Mouse (Mus musculus): ENCODE data around the gene Clec2d. TPM values are rescaled to one million over a fixed set of nuclear protein-coding genes. Genes with fewer than 3 reads are reported as not detected.

The Clec2d gene
- polyA plus RNA-seq, 1 experiment from 2014 or later: not detected

GRCm38 (mm10) chr6:129204342-129204741 lies 23.9 kb downstream of the Clec2d start:
- 93% methylated on average over 1 of the region's 1 CpGs for WGBS
- no peak overlapping the region for H3K4me3 ChIP-seq
- H3K27ac ChIP-seq: no peak overlapping the region
- H3K4me1 ChIP-seq: no peaks in the 10 kb centered on the region
- no peak for DNase-seq (ENCODE audit: low spot score)
- no peaks in the 10 kb centered on the region for H3K9me3 ChIP-seq (replicated peaks)
- H3K27me3 ChIP-seq (ENCODE audit: low read depth, poor library complexity, severe bottlenecking): no peaks in the 10 kb centered on the region
- no peaks in the 10 kb centered on the region for H3K36me3 ChIP-seq

DNA sequence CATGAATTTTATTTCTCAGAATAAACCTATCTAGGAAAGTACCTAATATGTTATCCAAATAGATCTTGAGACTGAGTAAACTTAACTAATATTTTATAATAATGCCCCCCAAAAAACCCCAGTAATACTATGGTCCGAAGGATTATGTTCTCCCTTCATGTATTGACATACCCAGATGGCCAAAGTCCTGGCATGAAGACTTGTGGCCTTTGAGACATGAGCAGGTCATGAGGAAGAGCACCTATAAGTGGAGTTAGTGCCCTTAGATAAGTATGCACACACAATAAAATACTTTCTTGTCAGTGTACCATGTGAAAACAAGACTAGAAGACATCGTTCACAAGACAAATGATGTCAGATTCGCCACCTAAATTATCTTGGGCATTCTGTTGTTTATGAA lies 24.4 kb downstream of the Clec2d start:
- H3K36me3 ChIP-seq: no peaks in the 10 kb centered on the region
- H3K9me3 ChIP-seq (replicated peaks): no peaks in the 10 kb centered on the region
- 88% methylated on average over 3 of the region's 3 CpGs for WGBS
- H3K27me3 ChIP-seq (ENCODE audit: low read depth, poor library complexity, severe bottlenecking): no peaks in the 10 kb centered on the region
- no peaks in the 10 kb centered on the region for H3K4me1 ChIP-seq
- H3K4me3 ChIP-seq: no peak overlapping the region
- no peak overlapping the region for H3K27ac ChIP-seq
- no peak for DNase-seq (ENCODE audit: low spot score)

DNA sequence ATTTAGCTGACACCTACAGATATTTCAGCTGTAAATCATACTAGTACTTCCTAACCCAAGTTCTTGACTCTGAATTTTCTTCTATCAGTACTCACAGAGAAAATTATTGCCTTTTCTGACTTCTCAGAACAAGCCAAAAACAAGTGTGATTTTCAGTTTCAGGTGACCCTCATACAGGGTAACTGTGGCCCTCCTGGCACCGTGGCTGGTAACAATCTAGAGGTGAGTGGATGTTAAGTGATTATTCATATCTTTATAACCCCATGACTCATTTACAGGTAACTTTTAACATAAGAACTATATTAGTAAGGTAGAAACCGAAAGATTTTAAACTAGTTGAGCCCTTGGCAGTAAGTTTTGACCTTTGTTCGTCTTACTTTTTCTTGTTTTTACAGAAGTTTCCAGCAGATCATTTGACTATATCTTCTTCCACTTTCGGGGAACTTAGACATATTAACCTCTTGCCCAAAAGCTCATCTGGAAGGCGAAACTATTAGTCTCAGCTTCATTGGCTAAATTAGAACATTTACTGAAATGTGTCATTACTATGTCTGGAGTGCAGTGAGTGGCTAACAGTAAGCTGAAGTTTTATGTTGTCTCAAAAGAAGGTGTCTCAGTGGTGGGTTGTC lies 28.6 kb downstream of the Clec2d start:
- no peak for DNase-seq (ENCODE audit: low spot score)
- 91% methylated on average over 5 of the region's 5 CpGs for WGBS
- Histone ChIP-seq H3K36me3 (no peaks in the 10 kb centered on the region), H3K27me3 (ENCODE audit: low read depth, poor library complexity, severe bottlenecking) (no peaks in the 10 kb centered on the region), H3K9me3 (replicated peaks) (no peaks in the 10 kb centered on the region), H3K4me3 (no peak overlapping the region), H3K27ac (no peak overlapping the region), H3K4me1 (no peaks in the 10 kb centered on the region)

- no peaks in the 10 kb centered on the region for H3K36me3 ChIP-seq
- H3K9me3 ChIP-seq (replicated peaks): no peaks in the 10 kb centered on the region
- no peaks in the 10 kb centered on the region for H3K4me1 ChIP-seq
- 84% methylated on average over 1 of the region's 1 CpGs for WGBS
- no peaks in the 10 kb centered on the region for H3K27me3 ChIP-seq (ENCODE audit: low read depth, poor library complexity, severe bottlenecking)
- no peak overlapping the region for H3K27ac ChIP-seq
- H3K4me3 ChIP-seq: no peak overlapping the region
- no peak for DNase-seq (ENCODE audit: low spot score)
These were observed 29.5 kb downstream of the Clec2d start for GRCm38 (mm10) chr6:129209785-129210446.

DNA sequence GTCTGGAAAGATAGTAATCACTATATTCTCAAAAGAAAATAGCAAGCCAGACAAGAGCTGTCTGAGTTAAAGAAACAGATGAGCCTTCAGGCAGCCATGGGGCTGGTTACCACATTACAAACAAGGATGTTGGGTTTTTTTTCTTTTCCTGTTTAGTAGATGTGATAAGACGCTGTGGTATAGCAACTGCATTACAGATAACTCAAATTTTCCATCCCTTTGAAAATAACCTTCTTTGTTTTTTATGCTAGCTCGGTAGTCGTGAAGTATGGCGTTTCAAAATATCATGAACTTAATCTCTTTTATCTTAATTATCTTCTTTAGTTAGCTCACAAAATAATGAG lies 30.0 kb downstream of the Clec2d start:
- DNase-seq (ENCODE audit: low spot score): no peak
- H3K4me1 ChIP-seq: no peaks in the 10 kb centered on the region
- 94% methylated on average over 4 of the region's 4 CpGs for WGBS
- no peaks in the 10 kb centered on the region for H3K9me3 ChIP-seq (replicated peaks)
- H3K27me3 ChIP-seq (ENCODE audit: low read depth, poor library complexity, severe bottlenecking): no peaks in the 10 kb centered on the region
- H3K4me3 ChIP-seq: no peak overlapping the region
- no peak overlapping the region for H3K27ac ChIP-seq
- no peaks in the 10 kb centered on the region for H3K36me3 ChIP-seq

GRCm38 (mm10) chr6:129212421-129213195 lies 32.2 kb downstream of the Clec2d start:
- no peak for DNase-seq (ENCODE audit: low spot score)
- H3K36me3 ChIP-seq: no peaks in the 10 kb centered on the region
- H3K27ac ChIP-seq: no peak overlapping the region
- no peaks in the 10 kb centered on the region for H3K27me3 ChIP-seq (ENCODE audit: low read depth, poor library complexity, severe bottlenecking)
- H3K4me3 ChIP-seq: no peak overlapping the region
- no peaks in the 10 kb centered on the region for H3K9me3 ChIP-seq (replicated peaks)
- no peaks in the 10 kb centered on the region for H3K4me1 ChIP-seq

GRCm38 (mm10) chr6:129213497-129213896 lies 33.1 kb downstream of the Clec2d start:
- no peak overlapping the region for H3K4me3 ChIP-seq
- no peaks in the 10 kb centered on the region for H3K4me1 ChIP-seq
- no peak for DNase-seq (ENCODE audit: low spot score)
- 83% methylated on average over 1 of the region's 1 CpGs for WGBS
- no peaks in the 10 kb centered on the region for H3K27me3 ChIP-seq (ENCODE audit: low read depth, poor library complexity, severe bottlenecking)
- H3K9me3 ChIP-seq (replicated peaks): no peaks in the 10 kb centered on the region
- no peaks in the 10 kb centered on the region for H3K36me3 ChIP-seq
- no peak overlapping the region for H3K27ac ChIP-seq

- Histone ChIP-seq H3K4me3 (no peak overlapping the region), H3K4me1 (no peaks in the 10 kb centered on the region), H3K27ac (no peak overlapping the region), H3K9me3 (replicated peaks) (no peaks in the 10 kb centered on the region), H3K27me3 (ENCODE audit: low read depth, poor library complexity, severe bottlenecking) (no peaks in the 10 kb centered on the region), H3K36me3 (no peaks in the 10 kb centered on the region)
- WGBS: 81% methylated on average over 2 of the region's 2 CpGs
- DNase-seq (ENCODE audit: low spot score): no peak
These were observed 33.8 kb downstream of the Clec2d start for GRCm38 (mm10) chr6:129214263-129214662.

DNA sequence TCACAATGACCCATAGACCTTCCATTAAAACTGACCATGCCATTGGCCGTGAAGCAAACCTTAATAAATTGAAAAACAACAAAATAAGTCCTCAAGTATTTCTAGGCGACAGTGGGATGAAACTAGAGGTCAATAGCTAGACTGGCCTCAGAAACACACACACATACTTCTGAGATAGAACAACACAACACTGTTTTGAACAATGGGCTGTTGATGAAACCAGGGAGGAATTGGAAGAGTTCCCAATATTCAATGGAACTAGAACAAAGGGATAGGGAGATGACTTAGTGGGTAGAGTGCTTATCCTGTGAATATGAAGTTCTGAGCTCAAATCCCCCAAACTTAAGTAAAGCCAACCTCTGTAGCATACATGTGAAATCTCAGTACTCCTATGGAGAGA lies 34.6 kb downstream of the Clec2d start:
- Histone ChIP-seq H3K9me3 (replicated peaks) (no peaks in the 10 kb centered on the region), H3K27me3 (ENCODE audit: low read depth, poor library complexity, severe bottlenecking) (no peaks in the 10 kb centered on the region), H3K36me3 (no peaks in the 10 kb centered on the region), H3K27ac (no peak overlapping the region), H3K4me1 (no peaks in the 10 kb centered on the region), H3K4me3 (no peak overlapping the region)
- no peak for DNase-seq (ENCODE audit: low spot score)
- 82% methylated on average over 2 of the region's 2 CpGs for WGBS

DNA sequence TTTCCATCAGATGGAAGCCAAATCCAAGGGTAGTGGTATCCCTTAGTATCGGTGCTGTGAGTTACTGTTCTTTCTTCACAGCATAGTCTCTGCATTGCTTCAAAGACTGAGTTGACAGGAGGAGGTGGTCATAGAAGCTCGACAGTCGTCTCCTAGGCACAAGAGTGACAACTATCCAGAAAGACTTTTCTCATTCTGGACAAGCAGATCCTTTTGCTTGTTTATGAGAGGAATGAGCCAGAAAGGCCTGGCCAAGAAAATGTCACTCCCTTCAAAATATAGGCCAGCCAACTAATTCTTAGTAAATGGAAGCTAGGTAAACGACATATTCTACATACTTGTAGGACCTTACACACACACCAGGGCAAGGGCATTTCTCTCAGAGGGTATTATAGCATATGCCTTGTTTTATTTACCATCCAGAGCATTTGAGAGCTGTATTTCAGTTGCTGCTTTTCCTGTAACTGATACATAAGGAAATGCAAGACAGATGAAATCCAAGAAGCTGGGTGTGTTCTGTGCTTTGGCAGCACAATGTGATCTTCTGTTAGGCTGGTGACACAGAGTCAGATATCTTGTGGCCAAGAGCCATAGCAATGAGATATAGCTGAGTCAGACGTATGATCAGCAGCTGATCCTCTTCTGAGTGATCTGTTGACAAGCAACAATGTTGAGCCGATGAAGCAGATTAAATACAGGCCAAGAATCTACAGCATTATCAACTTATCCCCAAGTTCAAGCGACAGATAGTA lies 35.6 kb downstream of the Clec2d start:
- Histone ChIP-seq H3K36me3 (no peaks in the 10 kb centered on the region), H3K27me3 (ENCODE audit: low read depth, poor library complexity, severe bottlenecking) (no peaks in the 10 kb centered on the region)
- 89% methylated on average over 7 of the region's 7 CpGs for WGBS

DNA sequence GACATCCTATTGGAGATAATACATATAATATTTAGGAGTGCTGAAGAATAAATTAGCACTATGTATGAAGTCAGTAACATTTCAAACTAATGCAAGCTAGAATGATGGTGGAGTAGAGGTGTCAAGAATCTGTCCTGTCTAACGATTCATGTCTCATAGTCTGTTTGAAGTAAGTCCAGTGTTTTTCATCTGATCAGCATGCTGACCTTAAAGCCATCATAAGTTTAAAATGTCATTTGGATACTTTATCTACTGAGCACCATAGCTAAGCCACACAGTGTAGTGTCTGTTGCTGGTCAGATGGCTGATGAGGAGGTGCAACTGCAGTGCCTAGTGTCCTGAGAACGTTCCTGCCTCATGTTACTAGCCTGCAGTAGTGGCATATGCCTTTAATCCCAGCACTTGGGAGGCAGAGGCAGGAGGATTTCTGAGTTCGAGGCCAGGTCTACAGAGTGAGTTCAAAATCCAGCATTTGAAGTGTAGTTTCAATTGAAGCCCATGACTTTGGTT lies 36.4 kb downstream of the Clec2d start:
- 80% methylated on average over 3 of the region's 3 CpGs for WGBS
- Histone ChIP-seq H3K4me1 (no peaks in the 10 kb centered on the region), H3K9me3 (replicated peaks) (no peaks in the 10 kb centered on the region), H3K36me3 (no peaks in the 10 kb centered on the region), H3K27me3 (ENCODE audit: low read depth, poor library complexity, severe bottlenecking) (no peaks in the 10 kb centered on the region), H3K27ac (no peak overlapping the region), H3K4me3 (no peak overlapping the region)
- no peak for DNase-seq (ENCODE audit: low spot score)

More for the DNA sequence above, 35.6 kb downstream of the Clec2d start:
- no peak for DNase-seq (ENCODE audit: low spot score)
- Histone ChIP-seq H3K9me3 (replicated peaks) (no peaks in the 10 kb centered on the region), H3K4me1 (no peaks in the 10 kb centered on the region), H3K27ac (no peak overlapping the region), H3K4me3 (no peak overlapping the region)

DNA sequence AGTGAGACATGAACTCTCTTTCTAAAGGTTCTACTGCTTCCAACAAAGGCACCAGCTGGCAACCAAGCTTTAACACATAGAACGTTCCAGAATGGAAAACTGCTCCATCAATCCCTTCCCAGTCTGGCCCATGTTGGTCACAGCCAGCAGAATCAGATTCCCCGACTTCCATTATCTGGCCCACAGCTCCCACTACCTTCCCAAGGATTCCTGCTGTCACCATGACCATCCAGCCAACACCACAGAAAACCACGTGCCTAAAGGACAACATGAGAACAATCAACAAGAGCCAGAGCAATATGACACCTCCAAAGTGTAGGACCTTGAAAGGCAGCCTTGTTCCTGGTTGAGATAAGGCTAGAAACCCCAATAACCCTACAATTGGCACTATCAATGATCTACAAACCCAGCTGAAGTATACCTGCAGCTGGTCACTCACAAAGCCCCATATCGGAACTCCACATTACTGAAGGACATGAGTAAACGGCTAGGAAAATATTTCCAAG lies 37.8 kb downstream of the Clec2d start:
- H3K27ac ChIP-seq: no peak overlapping the region
- no peaks in the 10 kb centered on the region for H3K36me3 ChIP-seq
- DNase-seq (ENCODE audit: low spot score): no peak
- WGBS: 83% methylated on average over 5 of the region's 5 CpGs
- H3K27me3 ChIP-seq (ENCODE audit: low read depth, poor library complexity, severe bottlenecking): no peaks in the 10 kb centered on the region
- no peak overlapping the region for H3K4me3 ChIP-seq
- no peaks in the 10 kb centered on the region for H3K4me1 ChIP-seq
- H3K9me3 ChIP-seq (replicated peaks): no peaks in the 10 kb centered on the region
